Mouse (Mus musculus): ENCODE results near the gene Stk40. TPM values are rescaled to one million over a fixed set of nuclear protein-coding genes. Genes with fewer than 3 reads are reported as not detected.

The Stk40 gene
- 17.3 and 20.2 TPM in 2 replicates for polyA plus RNA-seq (2015; fragmentation: Nextera tagmentation; extraction: Ambion mirVana)

- no peaks in the 10 kb centered on the region for H3K36me3 ChIP-seq (ENCODE audit: control insufficient read depth, insufficient read depth, low read length)
- no peaks in the 10 kb centered on the region for H3K27me3 ChIP-seq (ENCODE audit: control insufficient read depth, insufficient read depth, low read length)
- H3K4me1 ChIP-seq (replicated peaks; ENCODE audit: control insufficient read depth, insufficient read depth), result peaks cover 9% of the 10 kb centered on the region
- ATAC-seq (ENCODE audit: low FRiP score, low TSS enrichment) (peak; percentile 95), DNase-seq (ENCODE audit: low spot score) (peak; percentile 98)
- peak within 1 kb of the TSS; percentile 95 for H3K9ac ChIP-seq (ENCODE audit: low read length)
- H3K4me2 ChIP-seq (replicated peaks; ENCODE audit: low read depth), result peak within 1 kb of the TSS; percentile 90
- no peaks in the 10 kb centered on the region for H3K9me3 ChIP-seq (ENCODE audit: control insufficient read depth, low read length)
- TF ChIP-seq CTCF (IDR thresholded peaks at IDR 0.05; ENCODE audit: low read depth), result peak; percentile 83
- peak; percentile 38 for TF ChIP-seq EP300 (optimal IDR thresholded peaks at IDR 0.05)
- peak within 1 kb of the TSS; percentile 97 for H3K4me3 ChIP-seq (ENCODE audit: low read depth, low read length)
- 1% methylated on average over 34 of the region's 34 CpGs for WGBS
- peak within 1 kb of the TSS; percentile 95 for H3K27ac ChIP-seq (replicated peaks)
These were observed at the start of gene Stk40 for GRCm38 (mm10) chr4:126103590-126104068. Stk40 (plus strand) TSS chr4:126103957.

GRCm38 (mm10) chr4:126057207-126058133, 46.3 kb upstream of the Stk40 start:
- DNase-seq (ENCODE audit: low spot score) (peak; percentile 23), ATAC-seq (ENCODE audit: low FRiP score, low TSS enrichment) (peak; percentile 19; the same call in 1 of the 2 replicates)
- TF ChIP-seq CTCF (IDR thresholded peaks at IDR 0.05; ENCODE audit: low read depth) (no peak), EP300 (optimal IDR thresholded peaks at IDR 0.05) (no peak)
- Histone ChIP-seq H3K4me3 (ENCODE audit: low read depth, low read length) (peak overlapping the region; percentile 61), H3K27ac (replicated peaks) (peak overlapping the region; percentile 35; the same call in 1 of the 2 replicates), H3K36me3 (ENCODE audit: control insufficient read depth, insufficient read depth, low read length) (peaks cover 14% of the 10 kb centered on the region; the same call in 1 of the 2 replicates), H3K9ac (ENCODE audit: low read length) (peak overlapping the region; percentile 55), H3K9me3 (ENCODE audit: control insufficient read depth, low read length) (no peaks in the 10 kb centered on the region), H3K4me1 (replicated peaks; ENCODE audit: control insufficient read depth, insufficient read depth) (peaks cover 5% of the 10 kb centered on the region; the same call in 1 of the 2 replicates), H3K27me3 (ENCODE audit: control insufficient read depth, insufficient read depth, low read length) (no peaks in the 10 kb centered on the region), H3K4me2 (replicated peaks; ENCODE audit: low read depth) (peak overlapping the region; percentile 86)
- 10% methylated on average over 19 of the region's 19 CpGs for WGBS

GRCm38 (mm10) chr4:126058134-126058996, 45.4 kb upstream of the Stk40 start, which contains the start of gene Oscp1:
Oscp1 (plus strand) TSS chr4:126058565.
- Histone ChIP-seq H3K27ac (replicated peaks) (peak within 1 kb of the TSS; percentile 35; the same call in 1 of the 2 replicates), H3K9ac (ENCODE audit: low read length) (peak within 1 kb of the TSS; percentile 62), H3K4me2 (replicated peaks; ENCODE audit: low read depth) (peak within 1 kb of the TSS; percentile 86), H3K27me3 (ENCODE audit: control insufficient read depth, insufficient read depth, low read length) (no peaks in the 10 kb centered on the region), H3K4me1 (replicated peaks; ENCODE audit: control insufficient read depth, insufficient read depth) (peaks cover 5% of the 10 kb centered on the region; the same call in 1 of the 2 replicates), H3K9me3 (ENCODE audit: control insufficient read depth, low read length) (no peaks in the 10 kb centered on the region), H3K4me3 (ENCODE audit: low read depth, low read length) (peak within 1 kb of the TSS; percentile 61), H3K36me3 (ENCODE audit: control insufficient read depth, insufficient read depth, low read length) (peaks cover 14% of the 10 kb centered on the region; the same call in 1 of the 2 replicates)
- WGBS, result under 1% methylated on average over 57 of the region's 57 CpGs
- DNase-seq (ENCODE audit: low spot score) (peak; percentile 90), ATAC-seq (ENCODE audit: low FRiP score, low TSS enrichment) (peak; percentile 98)
- TF ChIP-seq CTCF (IDR thresholded peaks at IDR 0.05; ENCODE audit: low read depth) (no peak), EP300 (optimal IDR thresholded peaks at IDR 0.05) (peak; percentile 63)

- Histone ChIP-seq H3K27me3 (ENCODE audit: control insufficient read depth, insufficient read depth, low read length) (no peaks in the 10 kb centered on the region), H3K9me3 (ENCODE audit: control insufficient read depth, low read length) (no peaks in the 10 kb centered on the region), H3K27ac (replicated peaks) (no peak overlapping the region), H3K36me3 (ENCODE audit: control insufficient read depth, insufficient read depth, low read length) (peaks cover 10% of the 10 kb centered on the region; the same call in 1 of the 2 replicates), H3K4me2 (replicated peaks; ENCODE audit: low read depth) (peak overlapping the region; percentile 86), H3K4me1 (replicated peaks; ENCODE audit: control insufficient read depth, insufficient read depth) (peaks cover 5% of the 10 kb centered on the region; the same call in 1 of the 2 replicates), H3K4me3 (ENCODE audit: low read depth, low read length) (peak overlapping the region; percentile 61), H3K9ac (ENCODE audit: low read length) (peak overlapping the region; percentile 62)
- TF ChIP-seq EP300 (optimal IDR thresholded peaks at IDR 0.05) (no peak), CTCF (IDR thresholded peaks at IDR 0.05; ENCODE audit: low read depth) (no peak)
- 35% methylated on average over 9 of the region's 9 CpGs for WGBS
- DNase-seq (ENCODE audit: low spot score), result no peak
- ATAC-seq (ENCODE audit: low FRiP score, low TSS enrichment), result no peak
These were observed 44.8 kb upstream of the Stk40 start for GRCm38 (mm10) chr4:126058997-126059362.

- WGBS, result 50% methylated on average over 1 of the region's 1 CpGs
- Histone ChIP-seq H3K9me3 (ENCODE audit: control insufficient read depth, low read length) (no peaks in the 10 kb centered on the region), H3K9ac (ENCODE audit: low read length) (no peak overlapping the region), H3K4me1 (replicated peaks; ENCODE audit: control insufficient read depth, insufficient read depth) (0 out of 2 replicates have a peak, but pooled peaks cover under 1% of the 10 kb centered on the region), H3K4me3 (ENCODE audit: low read depth, low read length) (no peak overlapping the region), H3K4me2 (replicated peaks; ENCODE audit: low read depth) (no peak overlapping the region), H3K27me3 (ENCODE audit: control insufficient read depth, insufficient read depth, low read length) (no peaks in the 10 kb centered on the region), H3K36me3 (ENCODE audit: control insufficient read depth, insufficient read depth, low read length) (no peaks in the 10 kb centered on the region), H3K27ac (replicated peaks) (no peak overlapping the region)
- ATAC-seq (ENCODE audit: low FRiP score, low TSS enrichment), result no peak
- DNase-seq (ENCODE audit: low spot score), result no peak
- TF ChIP-seq EP300 (optimal IDR thresholded peaks at IDR 0.05) (no peak), CTCF (IDR thresholded peaks at IDR 0.05; ENCODE audit: low read depth) (no peak)
These were observed 40.9 kb upstream of the Stk40 start for GRCm38 (mm10) chr4:126062856-126063255.

All from stomach, postnatal 0 days (tissue).